Mouse (Mus musculus) lung, postnatal 14 days (tissue): ENCODE data around the gene Gm5965.
A peak's percentile ranks its signal among the peaks of the same experiment; 100 is the strongest.
"Not testable (repeated sequence)": the region's sequence is repeated elsewhere in the genome, so short reads cannot be mapped to it uniquely, and the experiment has no call there.

Experiments
- DNase-seq: peaks from one replicate; pipeline ENCODE4 v3.0.0; 2021

The Gm5965 gene

GRCm38 (mm10) chr16:88777596-88777995, at the start of gene Gm5965:
Gene Gm5965, plus strand, starts transcription at chr16:88777896.
- DNase-seq, result no peak

- DNase-seq, result no peak
Observed at GRCm38 (mm10) chr16:88728812-88729275, 48.9 kb upstream of the Gm5965 start, which contains the start of gene Krtap13-1. Gene Krtap13-1, plus strand, starts transcription at chr16:88728862.

DNA sequence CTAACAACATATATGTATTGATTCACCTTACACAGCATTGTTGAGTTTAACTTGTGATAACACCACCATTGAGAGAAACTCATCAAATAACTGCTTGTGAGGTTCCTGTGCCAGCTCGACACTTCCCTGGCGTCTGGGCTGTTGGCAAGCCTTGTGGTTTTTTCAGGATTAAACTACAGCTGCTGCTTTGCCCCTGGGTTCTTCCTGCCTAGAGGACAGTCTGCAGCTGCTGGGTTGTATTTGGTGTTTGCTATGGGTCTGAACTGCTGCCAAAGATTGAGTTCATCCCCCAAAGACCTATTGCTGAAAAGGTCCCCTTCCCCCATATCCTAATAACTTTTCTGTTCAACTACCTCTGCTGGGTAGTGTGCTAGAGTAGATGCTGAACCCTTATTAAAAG, 42.3 kb upstream of the Gm5965 start:
- no peak for DNase-seq

DNA sequence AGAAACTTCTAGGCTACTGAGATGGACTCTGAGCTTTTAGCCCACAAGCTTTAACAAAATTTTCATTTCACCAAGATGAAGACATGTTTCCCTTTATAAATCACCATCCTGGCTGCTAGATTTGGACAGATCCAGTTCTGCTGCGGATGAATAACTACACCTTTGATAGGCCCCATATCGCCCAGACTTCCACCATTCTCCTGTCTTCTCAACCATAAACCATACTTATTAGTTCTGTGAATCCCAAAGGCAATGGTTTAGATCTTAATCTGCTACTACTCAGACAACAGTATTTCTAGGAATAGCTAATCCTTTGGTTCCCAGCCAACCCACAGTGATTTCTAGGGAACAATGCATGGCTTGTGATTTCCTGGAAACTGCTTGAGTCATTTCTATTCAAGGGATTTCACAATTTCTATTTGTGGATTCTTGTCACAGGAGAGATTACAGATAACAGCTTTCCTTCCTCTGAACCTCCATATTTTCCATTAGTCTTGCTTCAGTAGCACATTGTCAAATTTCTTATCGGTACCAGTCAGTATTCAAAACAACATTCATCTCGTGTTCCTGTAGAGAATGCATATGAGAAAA, 32.9 kb upstream of the Gm5965 start:
- DNase-seq, result peak; percentile 37

DNA sequence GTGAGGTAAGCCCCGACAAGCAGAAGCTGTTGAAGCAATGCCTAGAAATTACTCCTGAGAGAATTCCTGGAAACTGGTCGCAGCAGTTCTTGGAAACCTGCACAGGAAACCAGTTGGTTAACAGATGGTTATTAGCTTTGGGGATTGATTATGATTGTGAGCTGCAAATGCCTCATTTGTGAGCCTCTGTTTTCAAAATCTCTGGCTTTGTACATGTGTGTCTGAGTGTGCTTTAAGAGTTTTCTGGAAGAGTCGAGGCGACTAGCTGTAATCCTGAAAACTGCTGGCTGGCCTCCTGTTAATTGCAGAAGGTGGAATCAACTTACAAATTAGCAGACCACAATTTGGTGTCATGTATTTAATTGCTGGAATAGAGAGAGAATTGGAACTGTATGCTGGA, 29.8 kb upstream of the Gm5965 start:
- no peak for DNase-seq

DNA sequence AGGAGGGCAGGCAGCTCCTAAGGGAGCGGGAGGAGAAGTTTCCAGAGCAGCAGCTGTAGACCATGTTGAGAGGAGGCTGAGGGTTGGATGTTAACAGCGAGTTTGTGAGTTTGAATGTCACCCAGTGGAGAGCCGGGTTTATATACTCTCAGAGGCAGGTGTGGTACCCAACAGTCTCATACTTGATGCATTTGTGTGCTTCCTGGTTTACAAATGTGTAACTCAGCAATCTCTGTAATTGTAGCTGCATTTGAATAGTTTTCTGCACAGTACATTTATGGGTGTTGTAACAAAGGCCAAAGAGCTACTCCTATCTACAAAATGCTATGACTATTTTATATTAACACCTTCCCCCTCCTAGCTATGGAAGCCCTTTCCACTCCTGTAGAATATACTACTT, 26.2 kb upstream of the Gm5965 start, which contains the start of gene Krtap13:
Krtap13 (minus strand) TSS at position 101 of the 400 bp plus-strand sequence.
- not testable (repeated sequence) for DNase-seq

- DNase-seq, result not testable (repeated sequence)
Observed at GRCm38 (mm10) chr16:88758547-88758946, 19.1 kb upstream of the Gm5965 start, which contains the start of gene 2310034C09Rik. Gene 2310034C09Rik, plus strand, starts transcription at chr16:88758847.

DNA sequence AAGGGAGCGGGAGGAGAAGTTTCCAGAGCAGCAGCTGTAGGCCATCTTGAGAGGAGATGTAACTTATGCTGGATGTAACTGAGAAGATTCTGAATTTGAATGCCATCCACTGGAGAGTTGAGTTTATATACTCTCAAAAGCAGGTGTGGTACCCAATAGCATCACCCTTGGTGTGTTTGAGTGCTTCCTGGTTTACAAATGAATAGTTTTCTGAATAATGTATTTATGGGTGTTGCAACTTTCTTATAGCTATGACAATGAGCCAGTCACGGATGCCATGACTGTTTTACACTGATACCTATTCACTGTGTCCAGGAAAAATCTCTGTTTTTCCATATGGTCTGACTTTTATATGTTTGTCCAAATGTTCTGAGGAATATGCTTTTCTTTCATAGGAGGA, 3.6 kb upstream of the Gm5965 start, which contains the start of gene 2310057N15Rik:
2310057N15Rik (minus strand) TSS at position 101 of the 400 bp plus-strand sequence.
- DNase-seq, result no peak

DNA sequence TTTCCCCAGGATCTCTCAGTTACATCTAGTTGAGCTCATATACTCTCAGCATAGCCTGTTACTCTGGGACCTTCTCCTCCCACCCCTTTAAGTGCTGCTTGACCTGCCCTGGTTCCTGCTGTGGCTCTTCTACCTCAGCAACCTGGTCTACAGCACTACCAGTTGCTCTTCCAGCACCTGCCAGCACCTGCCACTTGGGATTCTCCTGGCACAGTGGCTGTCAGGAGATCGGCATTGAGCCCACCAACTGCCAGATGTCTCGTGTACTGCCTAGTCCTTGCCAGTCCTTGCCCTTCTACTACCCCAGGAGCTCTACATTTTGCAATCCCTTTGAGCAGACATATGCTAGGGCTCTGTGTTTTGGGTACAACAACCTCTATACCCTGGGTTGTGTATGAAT, 9.1 kb downstream of the Gm5965 start:
- DNase-seq, result no peak

DNA sequence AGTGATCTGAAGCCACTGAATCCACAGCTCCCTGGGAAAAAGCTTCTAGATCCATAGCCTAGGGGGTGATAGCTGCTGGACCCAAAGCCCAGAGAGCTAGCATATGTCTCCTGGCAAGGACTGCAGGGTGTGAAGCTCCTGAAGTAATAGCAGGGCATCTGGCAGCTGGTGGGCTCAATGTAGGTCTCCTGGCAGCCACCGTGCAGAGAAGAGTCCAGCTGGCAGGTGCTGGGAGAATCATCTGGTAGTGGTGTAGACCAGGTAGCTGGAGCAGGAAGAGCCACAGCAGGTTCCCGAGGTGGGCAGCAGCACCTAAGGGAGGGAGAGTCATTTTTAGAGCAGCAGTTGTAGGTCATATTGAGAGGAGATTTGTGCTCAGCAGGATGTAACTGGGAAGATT, 34.1 kb downstream of the Gm5965 start, which contains the start of gene Gm20741:
Gm20741 (minus strand) TSS at position 394 of the 400 bp plus-strand sequence.
- no peak for DNase-seq

- DNase-seq, result no peak
Observed at GRCm38 (mm10) chr16:88820066-88820465, 42.4 kb downstream of the Gm5965 start, which contains the start of gene Krtap15. Gene Krtap15, plus strand, starts transcription at chr16:88820215.

DNA sequence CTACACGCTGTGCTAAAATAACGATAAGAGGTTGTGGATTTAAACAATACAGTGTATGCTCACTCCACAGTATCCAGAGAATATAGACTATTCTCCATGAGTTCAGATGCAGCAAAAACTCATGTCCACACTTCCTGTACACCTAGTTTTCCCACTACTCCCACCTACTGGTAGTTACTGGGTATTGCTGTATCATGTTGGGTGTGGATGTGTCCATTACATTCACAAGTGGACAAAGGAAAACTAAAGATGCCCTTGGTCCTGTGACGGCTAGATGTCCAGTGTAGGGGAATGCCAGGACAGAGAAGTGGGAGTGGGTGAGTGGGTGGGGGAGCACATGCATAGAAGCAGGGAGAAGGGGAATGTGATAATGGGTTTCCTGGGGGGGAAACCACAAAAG, 46.0 kb downstream of the Gm5965 start:
- DNase-seq, result no peak

DNA sequence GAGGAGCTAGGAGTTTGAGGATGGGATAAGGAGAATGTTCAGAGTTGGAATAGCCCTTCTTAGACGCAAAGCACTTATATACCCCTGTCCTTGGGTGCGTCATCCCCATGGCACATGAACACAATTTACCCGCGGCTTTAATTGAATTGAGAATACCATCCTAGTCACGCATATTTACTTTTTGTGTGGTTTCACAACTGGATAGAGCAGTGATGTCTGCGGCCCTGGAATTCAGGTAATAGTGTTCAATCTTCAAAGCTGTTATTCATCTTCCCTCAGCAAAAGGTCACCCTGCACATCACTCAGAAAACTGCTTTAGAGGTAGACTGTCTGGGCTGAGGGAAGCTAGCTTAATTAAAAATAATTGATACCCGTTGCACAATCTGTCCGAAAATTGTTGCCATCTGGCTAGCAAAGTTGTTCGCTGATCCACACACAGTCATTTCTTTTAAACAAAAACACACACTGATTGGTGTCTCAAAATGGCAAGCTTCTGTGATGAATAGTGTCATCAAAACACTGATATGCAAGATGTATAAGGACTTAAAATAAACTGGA, 48.5 kb downstream of the Gm5965 start, which contains the start of gene Krtap14:
Krtap14 (minus strand) TSS at position 51 of the 558 bp plus-strand sequence.
- DNase-seq, result no peak

DNA sequence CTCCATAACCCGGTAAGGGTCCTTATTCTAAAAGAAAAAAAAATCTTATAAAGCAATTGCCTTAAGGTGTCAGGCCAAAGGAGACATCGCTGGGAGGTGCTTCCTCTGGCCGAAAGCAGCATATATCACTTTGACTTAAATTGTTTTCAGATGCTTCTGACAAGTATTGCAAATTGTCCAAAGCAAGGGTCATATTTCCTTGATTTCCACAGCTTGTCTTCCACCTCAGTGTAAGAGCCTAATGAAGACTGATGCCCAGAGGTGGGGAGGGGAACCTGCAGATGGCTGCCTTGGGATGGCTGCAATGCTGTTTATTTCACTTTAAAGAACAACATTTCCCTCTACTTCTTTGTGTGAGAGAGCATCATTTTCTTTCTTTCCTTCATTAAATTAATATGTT, 49.3 kb downstream of the Gm5965 start:
- DNase-seq, result no peak
